Mouse (Mus musculus) ES-E14 (cell line): ENCODE results near the gene Wnt7a. TPM values are rescaled to one million over a fixed set of nuclear protein-coding genes. Genes with fewer than 3 reads are reported as not detected.

Experiments used
- DNase-seq: peaks from one replicate; pipeline ENCODE4 v3.0.0-alpha.2; 2013; ENCODE audit warnings: low read depth, low spot score
- H3K27ac ChIP-seq: 2 replicates; pipeline ENCODE4 v1.5.1; 2012; ENCODE audit warnings: low read depth, mild to moderate bottlenecking, low read length, moderate library complexity, mixed read lengths; ENCODE audit not compliant: poor library complexity, insufficient read depth, severe bottlenecking
- H3K36me3 ChIP-seq: 2 replicates; pipeline ENCODE4 v1.6.1; 2012; ENCODE audit warnings: mild to moderate bottlenecking, low read length, moderate library complexity, mixed read lengths; ENCODE audit not compliant: control insufficient read depth, poor library complexity, insufficient read depth, severe bottlenecking
- H3K4me1 ChIP-seq, 2 experiments: fragments of 150-350 bp in 1 of 2; sonication (generic) in 1 of 2; 2 replicates each; pipeline ENCODE4 v1.6.1; 2012; ENCODE audit warnings: low read length in 2 of 2, mild to moderate bottlenecking in 1 of 2, mixed read lengths in 1 of 2; ENCODE audit not compliant: control insufficient read depth in 2 of 2, insufficient read depth in 2 of 2, poor library complexity in 1 of 2
- H3K4me3 ChIP-seq, 2 experiments: fragments of 150-350 bp in 1 of 2; sonication (generic) in 1 of 2; 2 replicates each; pipeline ENCODE4 v1.5.1; 2012; ENCODE audit warnings: low read length in 2 of 2, low read depth in 1 of 2, mild to moderate bottlenecking in 1 of 2, mixed read lengths in 1 of 2; ENCODE audit not compliant: insufficient read depth in 1 of 2, poor library complexity in 1 of 2, severe bottlenecking in 1 of 2
- H3K9ac ChIP-seq: 2 replicates; pipeline ENCODE4 v1.6.1; 2012; ENCODE audit warnings: low read depth, mild to moderate bottlenecking, low read length, mixed read lengths; ENCODE audit not compliant: poor library complexity, insufficient read depth, severe bottlenecking
- H3K9me3 ChIP-seq: fragments of 150-350 bp; sonication (generic); 2 replicates; pipeline ENCODE4 v1.6.1; 2012; ENCODE audit warnings: low read depth, mild to moderate bottlenecking, low read length; ENCODE audit not compliant: control insufficient read depth, insufficient read depth
- CHD2 ChIP-seq: IDR thresholded peaks from 2 replicates; pipeline ENCODE4 v1.6.1; 2014; ENCODE audit warnings: mild to moderate bottlenecking, low read depth, low read length, inconsistent platforms
- HCFC1 ChIP-seq: IDR thresholded peaks from 2 replicates; pipeline ENCODE4 v1.6.1; 2012; ENCODE audit warnings: low read length, inconsistent platforms, borderline replicate concordance; ENCODE audit not compliant: insufficient read depth
- MAFK ChIP-seq: IDR thresholded peaks from 2 replicates; pipeline ENCODE4 v1.6.1; 2014; ENCODE audit warnings: mild to moderate bottlenecking, low read depth, low read length, inconsistent platforms; ENCODE audit not compliant: insufficient read depth
- ZC3H11A ChIP-seq: IDR thresholded peaks from 2 replicates; pipeline ENCODE4 v1.6.1; 2012; ENCODE audit warnings: low read depth, mild to moderate bottlenecking, inconsistent platforms, low read length, borderline replicate concordance
- ZNF384 ChIP-seq: IDR thresholded peaks from 2 replicates; pipeline ENCODE4 v1.6.1; 2012; ENCODE audit warnings: low read depth, low read length, inconsistent platforms
- in situ Hi-C, 2 experiments: fragments of 600-800 bp; cut with MboI; formaldehyde crosslinking; loops; one replicate each; pipeline ENCODE4 v1.15.1; 2025; ENCODE audit warnings: low sequenced_read_pairs in 2 of 2, inconsistent platforms in 1 of 2; ENCODE audit not compliant: unreplicated experiment in 2 of 2
- total RNA-seq: library from RNA; depleted of rRNA; stranded (reverse); fragments of 300-350 nt; gene quantifications from 2 replicates; pipeline ENCODE4 v1.2.3, GENCODE M21; 2012

The Wnt7a gene
- total RNA-seq, 1 experiment, result 1.0 TPM

- H3K4me1 ChIP-seq, result no peaks in the 10 kb centered on the region
- no peak overlapping the region for H3K9ac ChIP-seq
- no peaks in the 10 kb centered on the region for H3K36me3 ChIP-seq
- TF ChIP-seq HCFC1, result no peak
- no peak for TF ChIP-seq MAFK
- no peak for TF ChIP-seq CHD2
- TF ChIP-seq ZNF384, result no peak
- TF ChIP-seq ZC3H11A, result no peak
- in situ Hi-C loops, result no loop called here
- H3K27ac ChIP-seq, result no peak overlapping the region
- no peaks in the 10 kb centered on the region for H3K9me3 ChIP-seq
- DNase-seq, result no peak
- no peak overlapping the region for H3K4me3 ChIP-seq
Observed at GRCm38 (mm10) chr6:91360998-91361397, 50.2 kb downstream of the Wnt7a start.

GRCm38 (mm10) chr6:91360371-91360690, 50.8 kb downstream of the Wnt7a start:
- Histone ChIP-seq H3K27ac (no peak overlapping the region), H3K4me3 (no peak overlapping the region), H3K9ac (no peak overlapping the region), H3K36me3 (no peaks in the 10 kb centered on the region), H3K4me1 (no peaks in the 10 kb centered on the region), H3K9me3 (no peaks in the 10 kb centered on the region)
- no peak for DNase-seq
- no peak for TF ChIP-seq ZC3H11A
- in situ Hi-C loops, result no loop called here

GRCm38 (mm10) chr6:91359672-91360370, 51.3 kb downstream of the Wnt7a start:
- TF ChIP-seq CHD2 (no peak), ZNF384 (no peak), ZC3H11A (no peak), HCFC1 (no peak), MAFK (no peak)
- H3K4me3 ChIP-seq, result no peak overlapping the region
- no peak for DNase-seq
- in situ Hi-C loops, result no loop called here
- H3K36me3 ChIP-seq, result no peaks in the 10 kb centered on the region
- no peaks in the 10 kb centered on the region for H3K4me1 ChIP-seq
- no peaks in the 10 kb centered on the region for H3K9me3 ChIP-seq
- H3K27ac ChIP-seq, result no peak overlapping the region
- no peak overlapping the region for H3K9ac ChIP-seq

GRCm38 (mm10) chr6:91358866-91359656, 52.1 kb downstream of the Wnt7a start:
- no peak for DNase-seq
- Histone ChIP-seq H3K4me1 (no peaks in the 10 kb centered on the region), H3K36me3 (no peaks in the 10 kb centered on the region), H3K9ac (no peak overlapping the region), H3K27ac (no peak overlapping the region), H3K4me3 (no peak overlapping the region), H3K9me3 (no peaks in the 10 kb centered on the region)
- TF ChIP-seq MAFK (0 out of 2 replicates have a peak, but pooled peaks have one; percentile 20), HCFC1 (no peak), ZC3H11A (no peak), CHD2 (no peak), ZNF384 (no peak)
- in situ Hi-C loops, result no loop called here
